Mouse (Mus musculus) limb, embryonic 15.5 days (tissue): ENCODE data around the gene Tet3. TPM values are rescaled to one million over a fixed set of nuclear protein-coding genes. Genes with fewer than 3 reads are reported as not detected.

ENCODE experiments used
- ATAC-seq: fragments of 200-750 bp; cut with Nextera tagmentation; 2 replicates; pipeline ENCODE4 v1.8.0; 2017; ENCODE audit warnings: low read depth, moderate TSS enrichment; ENCODE audit not compliant: insufficient number of reproducible peaks, low FRiP score, low TSS enrichment
- H3K27ac ChIP-seq: fragments of 300-500 bp; sonication (generic); 2 replicates; pipeline ENCODE4 v1.5.1; 2015; ENCODE audit warnings: moderate library complexity, mild to moderate bottlenecking, inconsistent platforms
- H3K27me3 ChIP-seq: fragments of 300-500 bp; sonication (generic); 2 replicates; pipeline ENCODE4 v1.6.1; 2015; ENCODE audit warnings: inconsistent platforms
- H3K36me3 ChIP-seq: fragments of 300-500 bp; sonication (generic); 2 replicates; pipeline ENCODE4 v1.6.1; 2015; ENCODE audit warnings: inconsistent platforms
- H3K4me1 ChIP-seq: fragments of 300-500 bp; sonication (generic); 2 replicates; pipeline ENCODE4 v1.6.1; 2015; ENCODE audit warnings: inconsistent platforms
- H3K4me2 ChIP-seq: fragments of 300-500 bp; sonication (generic); 2 replicates; pipeline ENCODE4 v1.6.1; 2015; ENCODE audit warnings: mild to moderate bottlenecking, inconsistent platforms
- H3K4me3 ChIP-seq: fragments of 300-500 bp; sonication (generic); 2 replicates; pipeline ENCODE4 v1.5.1; 2015; ENCODE audit warnings: mild to moderate bottlenecking, inconsistent platforms
- H3K9ac ChIP-seq: fragments of 300-500 bp; sonication (generic); 2 replicates; pipeline ENCODE4 v1.6.1; 2015; ENCODE audit warnings: inconsistent platforms
- H3K9me3 ChIP-seq: fragments of 300-500 bp; sonication (generic); 2 replicates; pipeline ENCODE4 v1.6.1; 2016; ENCODE audit warnings: inconsistent platforms
- WGBS: fragments of 180-500 bp; shearing (Covaris S2); methylation state at CpG from one replicate; pipeline ENCODE4 v1.1.7; 2015; 5-methylcytosine and 5-hydroxymethylcytosine counted together
- polyA plus RNA-seq: library from polyadenylated mRNA; unstranded; fragments of >200 nt; fragmentation: Nextera tagmentation; extraction: Ambion mirVana; gene quantifications from 2 replicates; pipeline ENCODE4 v1.2.1, GENCODE M21; 2015

Gene Tet3
- polyA plus RNA-seq, 1 experiment from 2014 or later: 57.1 TPM

GRCm38 (mm10) chr6:83408510-83408909, 50.4 kb downstream of the Tet3 start:
- Histone ChIP-seq H3K4me2 (no peak overlapping the region), H3K4me1 (peaks cover 40% of the 10 kb centered on the region), H3K9ac (no peak overlapping the region), H3K27me3 (no peaks in the 10 kb centered on the region), H3K36me3 (peaks cover 19% of the 10 kb centered on the region), H3K4me3 (no peak overlapping the region), H3K27ac (peak overlapping the region; percentile 28; the same call in 1 of the 2 replicates), H3K9me3 (no peaks in the 10 kb centered on the region)
- WGBS: 72% methylated on average over 9 of the region's 9 CpGs
- no peak for ATAC-seq

- peaks cover 43% of the 10 kb centered on the region for H3K36me3 ChIP-seq
- H3K4me1 ChIP-seq: peaks cover 12% of the 10 kb centered on the region; the same call in 1 of the 2 replicates
- no peak overlapping the region for H3K27ac ChIP-seq
- 75% methylated on average over 7 of the region's 7 CpGs for WGBS
- no peak overlapping the region for H3K4me3 ChIP-seq
- no peaks in the 10 kb centered on the region for H3K9me3 ChIP-seq
- no peak overlapping the region for H3K4me2 ChIP-seq
- H3K27me3 ChIP-seq: no peaks in the 10 kb centered on the region
- no peak overlapping the region for H3K9ac ChIP-seq
- no peak for ATAC-seq
These were observed 53.3 kb downstream of the Tet3 start for GRCm38 (mm10) chr6:83405511-83406064.

GRCm38 (mm10) chr6:83404571-83404970, 54.3 kb downstream of the Tet3 start:
- peaks cover 51% of the 10 kb centered on the region for H3K36me3 ChIP-seq
- H3K4me3 ChIP-seq: no peak overlapping the region
- no peak overlapping the region for H3K9ac ChIP-seq
- no peak overlapping the region for H3K4me2 ChIP-seq
- ATAC-seq: no peak
- 91% methylated on average over 13 of the region's 13 CpGs for WGBS
- H3K4me1 ChIP-seq: peaks cover 11% of the 10 kb centered on the region; the same call in 1 of the 2 replicates
- no peaks in the 10 kb centered on the region for H3K27me3 ChIP-seq
- H3K27ac ChIP-seq: no peak overlapping the region
- no peaks in the 10 kb centered on the region for H3K9me3 ChIP-seq

- Histone ChIP-seq H3K9ac (no peak overlapping the region), H3K9me3 (no peaks in the 10 kb centered on the region)
- 80% methylated on average over 8 of the region's 8 CpGs for WGBS
These were observed 55.4 kb downstream of the Tet3 start for GRCm38 (mm10) chr6:83403481-83403880.

GRCm38 (mm10) chr6:83399790-83400189, 59.1 kb downstream of the Tet3 start:
- no peak overlapping the region for H3K4me3 ChIP-seq
- H3K36me3 ChIP-seq: peaks cover 80% of the 10 kb centered on the region
- H3K9ac ChIP-seq: no peak overlapping the region
- no peaks in the 10 kb centered on the region for H3K9me3 ChIP-seq
- no peaks in the 10 kb centered on the region for H3K27me3 ChIP-seq
- WGBS: 60% methylated on average over 3 of the region's 3 CpGs
- H3K27ac ChIP-seq: 0 out of 2 replicates have a peak overlapping the region, but pooled peaks have one; percentile 1
- H3K4me2 ChIP-seq: no peak overlapping the region
- H3K4me1 ChIP-seq: peaks cover 12% of the 10 kb centered on the region
- ATAC-seq: no peak

More at GRCm38 (mm10) chr6:83403481-83403880, 55.4 kb downstream of the Tet3 start:
- Histone ChIP-seq H3K27ac (no peak overlapping the region), H3K36me3 (peaks cover 55% of the 10 kb centered on the region), H3K4me1 (peaks cover 7% of the 10 kb centered on the region), H3K4me3 (no peak overlapping the region), H3K27me3 (no peaks in the 10 kb centered on the region), H3K4me2 (no peak overlapping the region)
- no peak for ATAC-seq

GRCm38 (mm10) chr6:83397728-83398127, 61.2 kb downstream of the Tet3 start:
- Histone ChIP-seq H3K27me3 (no peaks in the 10 kb centered on the region), H3K9ac (no peak overlapping the region), H3K9me3 (no peaks in the 10 kb centered on the region), H3K36me3 (peaks cover 75% of the 10 kb centered on the region), H3K4me3 (no peak overlapping the region), H3K27ac (peak overlapping the region; percentile 39), H3K4me2 (no peak overlapping the region), H3K4me1 (peaks cover 14% of the 10 kb centered on the region)
- whole genome bisulfite sequencing: 52% methylated on average over 8 of the region's 8 CpGs
- no peak for ATAC-seq

- Histone ChIP-seq H3K4me1 (peaks cover 22% of the 10 kb centered on the region), H3K9ac (no peak overlapping the region), H3K9me3 (no peaks in the 10 kb centered on the region), H3K4me3 (no peak overlapping the region), H3K27ac (no peak overlapping the region), H3K4me2 (no peak overlapping the region), H3K36me3 (peaks cover 65% of the 10 kb centered on the region), H3K27me3 (no peaks in the 10 kb centered on the region)
- no peak for ATAC-seq
- WGBS: 87% methylated on average over 2 of the region's 2 CpGs
These were observed 62.2 kb downstream of the Tet3 start for GRCm38 (mm10) chr6:83396711-83397110.

GRCm38 (mm10) chr6:83395544-83396229, 63.2 kb downstream of the Tet3 start:
- Histone ChIP-seq H3K4me1 (peaks cover 31% of the 10 kb centered on the region), H3K4me2 (no peak overlapping the region), H3K36me3 (peaks cover 64% of the 10 kb centered on the region), H3K9me3 (no peaks in the 10 kb centered on the region), H3K4me3 (no peak overlapping the region), H3K27me3 (no peaks in the 10 kb centered on the region), H3K9ac (no peak overlapping the region), H3K27ac (no peak overlapping the region)
- 82% methylated on average over 15 of the region's 15 CpGs for WGBS
- ATAC-seq: no peak

- Histone ChIP-seq H3K36me3 (peaks cover 54% of the 10 kb centered on the region), H3K9ac (no peak overlapping the region), H3K4me2 (no peak overlapping the region), H3K4me3 (no peak overlapping the region), H3K27ac (no peak overlapping the region), H3K9me3 (no peaks in the 10 kb centered on the region), H3K4me1 (peaks cover 25% of the 10 kb centered on the region), H3K27me3 (no peaks in the 10 kb centered on the region)
- 93% methylated on average over 4 of the region's 4 CpGs for WGBS
- no peak for ATAC-seq
These were observed 64.8 kb downstream of the Tet3 start for GRCm38 (mm10) chr6:83394122-83394521.

- H3K4me3 ChIP-seq: no peak overlapping the region
- H3K9me3 ChIP-seq: no peaks in the 10 kb centered on the region
- no peak for ATAC-seq
- no peak overlapping the region for H3K4me2 ChIP-seq
- peaks cover 47% of the 10 kb centered on the region for H3K36me3 ChIP-seq
- 45% methylated on average over 8 of the region's 8 CpGs for WGBS
- peak overlapping the region; percentile 44; the same call in 1 of the 2 replicates for H3K27ac ChIP-seq
- no peaks in the 10 kb centered on the region for H3K27me3 ChIP-seq
- H3K4me1 ChIP-seq: peaks cover 20% of the 10 kb centered on the region
- no peak overlapping the region for H3K9ac ChIP-seq
These were observed 66.6 kb downstream of the Tet3 start for GRCm38 (mm10) chr6:83392166-83392780.

- Histone ChIP-seq H3K27me3 (no peaks in the 10 kb centered on the region), H3K4me3 (no peak overlapping the region), H3K27ac (no peak overlapping the region), H3K4me1 (0 out of 2 replicates have a peak, but pooled peaks cover 1% of the 10 kb centered on the region), H3K4me2 (no peak overlapping the region), H3K36me3 (peaks cover 43% of the 10 kb centered on the region), H3K9me3 (no peaks in the 10 kb centered on the region), H3K9ac (no peak overlapping the region)
- no peak for ATAC-seq
- 81% methylated on average over 9 of the region's 9 CpGs for WGBS
These were observed 73.3 kb downstream of the Tet3 start for GRCm38 (mm10) chr6:83385569-83386090.
